Mouse (Mus musculus): Measurements from ENCODE around the gene Nol10. TPM values are rescaled to one million over a fixed set of nuclear protein-coding genes. Genes with fewer than 3 reads are reported as not detected.

The Nol10 gene
- polyA plus RNA-seq, 1 experiment from 2014 or later: 5.3 TPM

DNA sequence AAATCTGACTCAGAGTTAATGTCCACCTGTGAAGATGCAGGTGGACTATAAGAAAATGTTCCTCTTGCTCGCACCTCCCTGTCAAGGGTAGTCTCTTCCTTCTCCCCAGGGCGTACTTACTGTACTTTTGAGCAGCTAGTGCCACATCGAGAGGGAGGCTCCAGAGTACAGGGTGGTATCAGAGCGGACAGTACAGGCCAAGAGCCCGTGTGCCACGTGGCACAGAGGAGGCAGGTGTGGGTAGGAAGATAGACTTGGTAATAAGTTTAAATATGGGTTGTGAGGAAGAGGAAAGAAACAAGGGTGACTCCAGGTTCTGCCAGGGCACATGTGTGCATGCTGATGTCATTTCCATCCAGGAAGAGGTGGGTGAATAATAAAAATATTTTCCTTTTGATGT is 32.7 kb downstream of the Nol10 start:
- Histone ChIP-seq H3K36me3 (replicated peaks; ENCODE audit: insufficient read depth, low read length) (peaks cover 13% of the 10 kb centered on the region), H3K27me3 (ENCODE audit: insufficient read depth, low read length) (no peaks in the 10 kb centered on the region), H3K4me3 (ENCODE audit: low read depth, low read length) (no peak overlapping the region), H3K9me3 (ENCODE audit: low read length) (no peaks in the 10 kb centered on the region), H3K4me2 (ENCODE audit: low read depth, low read length) (no peak overlapping the region), H3K27ac (ENCODE audit: low read depth) (no peak overlapping the region), H3K9ac (replicated peaks) (no peak overlapping the region), H3K4me1 (ENCODE audit: insufficient read depth) (no peaks in the 10 kb centered on the region)
- WGBS (ENCODE audit: insufficient replicate concordance): 91% methylated on average over 6 of the region's 6 CpGs
- no peak for ATAC-seq
- TF ChIP-seq EP300 (IDR thresholded peaks at IDR 0.05; ENCODE audit: low read depth) (no peak), CTCF (IDR thresholded peaks at IDR 0.05; ENCODE audit: low read depth) (no peak)
- DNase-seq: no peak

DNA sequence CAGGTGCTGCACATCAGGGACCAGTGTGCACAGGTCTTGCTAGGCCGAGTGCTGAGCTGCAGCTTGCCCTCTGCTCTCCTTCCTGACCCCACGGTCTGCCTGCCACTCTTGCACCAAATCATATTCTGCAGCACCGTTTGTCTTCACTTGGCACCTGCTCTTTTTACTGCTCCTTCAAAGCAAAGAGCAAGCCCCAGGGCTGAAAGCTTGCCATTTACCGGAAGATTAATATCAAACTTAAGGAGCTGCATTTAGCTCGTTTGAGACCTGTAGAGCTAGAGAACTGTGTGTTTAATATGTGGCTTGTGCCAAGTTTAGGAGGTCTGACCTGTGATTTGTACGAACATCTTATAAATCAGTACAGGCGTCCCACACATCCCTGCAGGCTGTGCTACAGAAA is 34.5 kb downstream of the Nol10 start:
- 83% methylated on average over 7 of the region's 7 CpGs for WGBS (ENCODE audit: insufficient replicate concordance)

GRCm38 (mm10) chr12:17386896-17387295 is 38.6 kb downstream of the Nol10 start:
- no peak for TF ChIP-seq CTCF (IDR thresholded peaks at IDR 0.05; ENCODE audit: low read depth)
- TF ChIP-seq EP300 (IDR thresholded peaks at IDR 0.05; ENCODE audit: low read depth): no peak
- no peak overlapping the region for H3K9ac ChIP-seq (replicated peaks)
- WGBS (ENCODE audit: insufficient replicate concordance): 66% methylated on average over 3 of the region's 3 CpGs
- no peaks in the 10 kb centered on the region for H3K9me3 ChIP-seq (ENCODE audit: low read length)
- DNase-seq (no peak), ATAC-seq (no peak)
- no peaks in the 10 kb centered on the region for H3K27me3 ChIP-seq (ENCODE audit: insufficient read depth, low read length)
- H3K4me3 ChIP-seq (ENCODE audit: low read depth, low read length): no peak overlapping the region
- no peak overlapping the region for H3K27ac ChIP-seq (ENCODE audit: low read depth)
- no peak overlapping the region for H3K4me2 ChIP-seq (ENCODE audit: low read depth, low read length)
- no peaks in the 10 kb centered on the region for H3K4me1 ChIP-seq (ENCODE audit: insufficient read depth)
- H3K36me3 ChIP-seq (replicated peaks; ENCODE audit: insufficient read depth, low read length): peaks cover 9% of the 10 kb centered on the region

More for the DNA sequence above, 34.5 kb downstream of the Nol10 start:
- no peak for DNase-seq
- Histone ChIP-seq H3K36me3 (replicated peaks; ENCODE audit: insufficient read depth, low read length) (peaks cover 17% of the 10 kb centered on the region), H3K4me2 (ENCODE audit: low read depth, low read length) (no peak overlapping the region), H3K27ac (ENCODE audit: low read depth) (no peak overlapping the region), H3K4me1 (ENCODE audit: insufficient read depth) (no peaks in the 10 kb centered on the region), H3K27me3 (ENCODE audit: insufficient read depth, low read length) (no peaks in the 10 kb centered on the region), H3K9ac (replicated peaks) (no peak overlapping the region), H3K9me3 (ENCODE audit: low read length) (no peaks in the 10 kb centered on the region), H3K4me3 (ENCODE audit: low read depth, low read length) (no peak overlapping the region)
- no peak for ATAC-seq
- TF ChIP-seq CTCF (IDR thresholded peaks at IDR 0.05; ENCODE audit: low read depth) (no peak), EP300 (IDR thresholded peaks at IDR 0.05; ENCODE audit: low read depth) (no peak)

DNA sequence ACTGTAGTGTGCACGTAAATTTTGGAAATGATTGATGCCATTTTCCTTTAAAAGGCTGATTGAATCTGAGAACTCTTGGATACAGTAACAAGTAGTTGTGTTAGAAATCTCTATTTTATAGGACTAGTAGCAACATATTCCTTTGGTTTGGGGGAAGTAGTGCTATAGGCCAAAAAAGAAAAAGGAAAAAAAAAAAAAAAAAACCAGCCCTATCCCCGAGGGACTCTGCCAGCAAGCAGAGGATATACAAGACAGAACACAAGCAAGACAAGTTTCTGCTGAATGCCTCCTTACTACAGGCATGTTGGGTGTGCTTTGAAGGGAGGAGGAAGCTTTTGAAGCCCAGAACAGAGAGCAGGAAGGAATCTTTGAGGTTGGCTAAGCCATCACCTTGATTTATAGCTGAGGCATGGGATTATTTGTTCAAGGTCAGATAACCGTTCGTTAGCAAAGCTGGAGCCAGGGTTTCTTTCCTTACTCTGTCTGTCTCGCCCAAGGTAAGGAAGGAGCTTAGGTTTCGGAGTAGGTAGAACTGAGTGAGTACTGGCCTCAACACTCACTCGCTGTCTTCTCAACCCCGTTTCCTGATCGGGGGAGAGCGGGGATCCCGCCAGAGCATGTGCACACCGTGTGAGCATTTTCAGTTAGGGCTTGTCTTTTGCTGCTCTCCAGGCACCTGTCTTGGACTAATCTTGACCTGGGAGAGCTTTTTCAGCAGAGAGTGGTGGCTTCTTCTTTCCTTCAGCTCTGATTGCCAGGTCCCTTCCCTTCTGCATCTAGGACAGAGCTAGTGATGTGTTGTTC is 39.3 kb downstream of the Nol10 start:
- ATAC-seq (no peak), DNase-seq (no peak)
- H3K4me3 ChIP-seq (ENCODE audit: low read depth, low read length): no peak overlapping the region
- H3K4me2 ChIP-seq (ENCODE audit: low read depth, low read length): no peak overlapping the region
- H3K9ac ChIP-seq (replicated peaks): no peak overlapping the region
- H3K27ac ChIP-seq (ENCODE audit: low read depth): no peak overlapping the region
- H3K36me3 ChIP-seq (replicated peaks; ENCODE audit: insufficient read depth, low read length): peaks cover 9% of the 10 kb centered on the region
- H3K4me1 ChIP-seq (ENCODE audit: insufficient read depth): no peaks in the 10 kb centered on the region
- 61% methylated on average over 12 of the region's 12 CpGs for WGBS (ENCODE audit: insufficient replicate concordance)
- no peaks in the 10 kb centered on the region for H3K27me3 ChIP-seq (ENCODE audit: insufficient read depth, low read length)
- H3K9me3 ChIP-seq (ENCODE audit: low read length): no peaks in the 10 kb centered on the region
- TF ChIP-seq CTCF (IDR thresholded peaks at IDR 0.05; ENCODE audit: low read depth): no peak
- no peak for TF ChIP-seq EP300 (IDR thresholded peaks at IDR 0.05; ENCODE audit: low read depth)

DNA sequence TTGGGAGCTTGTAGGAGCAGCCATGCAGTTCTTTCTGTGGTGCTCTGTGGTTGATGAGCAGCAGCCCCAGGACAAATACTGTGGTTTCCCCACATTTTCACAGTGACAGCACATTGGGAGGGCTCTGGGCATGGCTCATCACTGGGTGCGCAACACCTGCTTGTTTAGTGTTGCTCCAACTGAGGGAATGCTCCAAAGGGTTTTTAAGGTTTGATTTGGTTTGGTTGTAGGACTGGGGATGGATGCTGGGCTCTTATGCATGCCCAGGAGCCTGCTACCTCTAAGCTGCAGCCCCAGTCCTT is 39.8 kb downstream of the Nol10 start:
- H3K27me3 ChIP-seq (ENCODE audit: insufficient read depth, low read length): no peaks in the 10 kb centered on the region
- DNase-seq (no peak), ATAC-seq (no peak)
- H3K4me1 ChIP-seq (ENCODE audit: insufficient read depth): no peaks in the 10 kb centered on the region
- no peak overlapping the region for H3K9ac ChIP-seq (replicated peaks)
- TF ChIP-seq CTCF (IDR thresholded peaks at IDR 0.05; ENCODE audit: low read depth) (no peak), EP300 (IDR thresholded peaks at IDR 0.05; ENCODE audit: low read depth) (no peak)
- no peak overlapping the region for H3K4me3 ChIP-seq (ENCODE audit: low read depth, low read length)
- peaks cover 7% of the 10 kb centered on the region for H3K36me3 ChIP-seq (replicated peaks; ENCODE audit: insufficient read depth, low read length)
- 94% methylated on average over 1 of the region's 1 CpGs for WGBS (ENCODE audit: insufficient replicate concordance)
- no peak overlapping the region for H3K4me2 ChIP-seq (ENCODE audit: low read depth, low read length)
- H3K9me3 ChIP-seq (ENCODE audit: low read length): no peaks in the 10 kb centered on the region
- H3K27ac ChIP-seq (ENCODE audit: low read depth): no peak overlapping the region

- no peak for TF ChIP-seq CTCF (IDR thresholded peaks at IDR 0.05; ENCODE audit: low read depth)
- TF ChIP-seq EP300 (IDR thresholded peaks at IDR 0.05; ENCODE audit: low read depth): no peak
- Histone ChIP-seq H3K4me3 (ENCODE audit: low read depth, low read length) (no peak overlapping the region), H3K4me2 (ENCODE audit: low read depth, low read length) (no peak overlapping the region), H3K27ac (ENCODE audit: low read depth) (no peak overlapping the region), H3K27me3 (ENCODE audit: insufficient read depth, low read length) (no peaks in the 10 kb centered on the region), H3K4me1 (ENCODE audit: insufficient read depth) (no peaks in the 10 kb centered on the region), H3K36me3 (replicated peaks; ENCODE audit: insufficient read depth, low read length) (peaks cover 4% of the 10 kb centered on the region), H3K9me3 (ENCODE audit: low read length) (no peaks in the 10 kb centered on the region), H3K9ac (replicated peaks) (no peak overlapping the region)
- DNase-seq (no peak), ATAC-seq (no peak)
Measured at GRCm38 (mm10) chr12:17390036-17390435, 41.8 kb downstream of the Nol10 start.

Measured in liver, postnatal 0 days (tissue).